Mouse (Mus musculus) thymus, adult 2 months (tissue): Measurements from ENCODE around the gene Gm17387.

ENCODE experiments used
- CTCF ChIP-seq: fragments of 200-500 bp; IDR thresholded peaks from 2 replicates; pipeline ENCODE4 v1.5.1; 2012; ENCODE audit warnings: mild to moderate bottlenecking, control low read depth, low read length, moderate library complexity, borderline replicate concordance; ENCODE audit not compliant: control insufficient read depth, poor library complexity, insufficient read depth; ENCODE audit errors: extremely low read depth
- POLR2A ChIP-seq: fragments of 200-500 bp; IDR thresholded peaks from 2 replicates; pipeline ENCODE4 v1.6.1; 2012; ENCODE audit warnings: mild to moderate bottlenecking, low read length, control low read depth, moderate library complexity; ENCODE audit not compliant: control insufficient read depth, poor library complexity, insufficient read depth; ENCODE audit errors: extremely low read depth

GRCm38 (mm10) chr7:141058601-141059341, 29.8 kb downstream of the Gm17387 start:
- TF ChIP-seq POLR2A (no peak), CTCF (no peak)
